Mouse (Mus musculus) erythroid progenitor cell, adult 5-6 weeks (primary cell): ENCODE results near the gene Spcs2. TPM values are rescaled to one million over a fixed set of nuclear protein-coding genes. Genes with fewer than 3 reads are reported as not detected.

Experiments
- ATAC-seq: replicated peaks from 2 replicates; pipeline ENCODE4 v1.8.0; 2016; ENCODE audit warnings: moderate number of reproducible peaks, mild to moderate bottlenecking, moderate TSS enrichment, inconsistent platforms; ENCODE audit not compliant: poor library complexity, low FRiP score, severe bottlenecking
- total RNA-seq, 2 experiments: library from RNA; stranded (forward) in 1 of 2; stranded (reverse) in 1 of 2; fragments of 150-400 nt in 1 of 2; fragments of 186-747, 209-891 nt in 1 of 2; gene quantifications; 2 replicates each; pipeline versions ENCODE4 v1.2.3 to v1.2.4; 2015 to 2017; ENCODE audit warnings: low replicate concordance in 2 of 2

Gene Spcs2
- total RNA-seq, 2 experiments from 2014 or later = 153 to 169 TPM

GRCm38 (mm10) chr7:99790816-99791215, 72.4 kb downstream of the Spcs2 start:
- no peak for ATAC-seq

- ATAC-seq = no peak
Observed at GRCm38 (mm10) chr7:99788563-99788962, 74.7 kb downstream of the Spcs2 start.

DNA sequence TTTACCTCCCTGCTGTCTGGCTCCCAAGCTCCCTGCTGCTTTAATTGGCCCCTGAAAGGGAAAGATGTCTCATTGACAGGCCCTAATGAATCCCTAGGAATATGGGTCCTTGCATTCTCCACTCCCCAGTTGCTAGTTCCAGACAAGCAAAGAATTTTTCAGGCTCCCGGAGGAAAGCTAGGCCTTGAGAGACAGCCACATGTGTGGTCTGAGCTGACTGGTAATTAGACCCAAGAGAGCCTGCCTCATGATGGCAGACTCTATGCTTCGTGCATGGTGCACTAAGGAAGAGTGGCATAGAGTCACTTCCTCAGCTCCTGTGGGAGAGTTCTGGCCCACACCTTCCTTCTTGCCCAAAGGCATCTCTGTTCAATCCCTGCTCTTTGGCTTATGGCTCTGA, 75.3 kb downstream of the Spcs2 start:
- ATAC-seq = no peak

Other genes with a start within 250 kb of the Spcs2 start
- 0.42 and 1.1 TPM in 2 replicates for gene Tpbgl, start 236.4 kb downstream of the Spcs2 start, total RNA-seq (2015; ENCODE audit: low replicate concordance)
- gene Tpbgl, start 236.4 kb downstream of the Spcs2 start, total RNA-seq (2017; ENCODE audit: low replicate concordance) = 0.39 and 0.83 TPM in 2 replicates
- 4.7 and 8.0 TPM in 2 replicates for gene Slco2b1, start 152.1 kb downstream of the Spcs2 start, total RNA-seq (2015; ENCODE audit: low replicate concordance)
- gene Slco2b1, start 152.1 kb downstream of the Spcs2 start, total RNA-seq (2017; ENCODE audit: low replicate concordance) = 4.3 and 5.4 TPM in 2 replicates
- gene Olfr520, start 133.2 kb downstream of the Spcs2 start, total RNA-seq (2015; ENCODE audit: low replicate concordance) = not detected in 2 replicates
- gene Olfr520, start 133.2 kb downstream of the Spcs2 start, total RNA-seq (2017; ENCODE audit: low replicate concordance) = not detected in 2 replicates
- not detected in 2 replicates for gene Olfr521, start 100.0 kb downstream of the Spcs2 start, total RNA-seq (2015; ENCODE audit: low replicate concordance)
- not detected in 2 replicates for gene Olfr521, start 100.0 kb downstream of the Spcs2 start, total RNA-seq (2017; ENCODE audit: low replicate concordance)
- gene Neu3, start 35.0 kb downstream of the Spcs2 start, total RNA-seq (2015; ENCODE audit: low replicate concordance) = 17.3 and 21.0 TPM in 2 replicates
- gene Neu3, start 35.0 kb downstream of the Spcs2 start, total RNA-seq (2017; ENCODE audit: low replicate concordance) = 22.8 and 23.1 TPM in 2 replicates
- gene Xrra1, start 4.3 kb downstream of the Spcs2 start, total RNA-seq (2015; ENCODE audit: low replicate concordance) = not detected in 2 replicates
- gene Xrra1, start 4.3 kb downstream of the Spcs2 start, total RNA-seq (2017; ENCODE audit: low replicate concordance) = 0.90 TPM in 1 of 2 replicates, not detected in the other
- gene Rnf169, start 117.0 kb upstream of the Spcs2 start, total RNA-seq (2015; ENCODE audit: low replicate concordance) = 1.7 and 3.6 TPM in 2 replicates
- 10.3 and 10.5 TPM in 2 replicates for gene Rnf169, start 117.0 kb upstream of the Spcs2 start, total RNA-seq (2017; ENCODE audit: low replicate concordance)
- not detected in 2 replicates for gene Chrdl2, start 142.7 kb upstream of the Spcs2 start, total RNA-seq (2015; ENCODE audit: low replicate concordance)
- not detected in 2 replicates for gene Chrdl2, start 142.7 kb upstream of the Spcs2 start, total RNA-seq (2017; ENCODE audit: low replicate concordance)